In genomic region chr2:180432042-180432668, GRCm38 (mm10) we compare ENCODE assay signal across 7 mouse cellular contexts. TPM values are rescaled to one million over a fixed set of nuclear protein-coding genes. Genes with fewer than 3 reads are reported as not detected.
DNase-seq lines count a peak whose midpoint lies in the region; ATAC-seq and TF ChIP-seq lines count a peak whose summit lies in the region.

No protein-coding gene starts in this region.

- H3K4me3 ChIP-seq in forebrain, postnatal 0 days (ENCODE audit: low read depth, low read length): no peak overlapping the region
- H3K4me3 ChIP-seq in hindbrain, postnatal 0 days (ENCODE audit: low read length): no peak overlapping the region
- no peak overlapping the region for H3K4me3 ChIP-seq in small intestine, adult 2 months (ENCODE audit: low read depth, low read length)

- H3K4me2 ChIP-seq in forebrain, postnatal 0 days (ENCODE audit: low read depth): no peak overlapping the region
- H3K4me2 ChIP-seq in hindbrain, postnatal 0 days (ENCODE audit: low read depth, low read length): no peak overlapping the region

- H3K36me3 ChIP-seq in forebrain, postnatal 0 days (ENCODE audit: insufficient read depth): no peaks in the 10 kb centered on the region
- H3K36me3 ChIP-seq in hindbrain, postnatal 0 days (ENCODE audit: insufficient read depth, low read length): no peaks in the 10 kb centered on the region
- no peaks in the 10 kb centered on the region for H3K36me3 ChIP-seq in small intestine, adult 2 months (ENCODE audit: control insufficient read depth, insufficient read depth, low read length)

- peak; percentile 92 for TF ChIP-seq CTCF in forebrain, postnatal 0 days (IDR thresholded peaks at IDR 0.05; ENCODE audit: low read depth)
- TF ChIP-seq CTCF in hindbrain, postnatal 0 days (IDR thresholded peaks at IDR 0.05; ENCODE audit: low read depth): peak; percentile 94
- TF ChIP-seq CTCF in small intestine, adult 2 months (IDR thresholded peaks at IDR 0.05; ENCODE audit: extremely low read depth, insufficient read length, insufficient replicate concordance, low read depth, low read length): peak; percentile 84; the same call in 1 of the 2 replicates

- H3K27me3 ChIP-seq in forebrain, postnatal 0 days (ENCODE audit: insufficient read depth, low read length): no peaks in the 10 kb centered on the region
- no peaks in the 10 kb centered on the region for H3K27me3 ChIP-seq in hindbrain, postnatal 0 days (ENCODE audit: insufficient read depth, low read length)
- H3K27me3 ChIP-seq in small intestine, adult 2 months (ENCODE audit: control insufficient read depth, insufficient read depth, low read length): no peaks in the 10 kb centered on the region

- H3K9ac ChIP-seq in forebrain, postnatal 0 days: no peak overlapping the region
- H3K9ac ChIP-seq in hindbrain, postnatal 0 days (replicated peaks; ENCODE audit: low read length): no peak overlapping the region

- WGBS in forebrain, postnatal 0 days: 17% methylated on average over 10 of the region's 10 CpGs
- 20% methylated on average over 10 of the region's 10 CpGs for WGBS in hindbrain, postnatal 0 days
- WGBS in small intestine, adult 2 months: 25% methylated on average over 10 of the region's 10 CpGs

- H3K9me3 ChIP-seq in forebrain, postnatal 0 days (ENCODE audit: low read length): no peaks in the 10 kb centered on the region
- H3K9me3 ChIP-seq in hindbrain, postnatal 0 days (ENCODE audit: low read length): no peaks in the 10 kb centered on the region

- no peak for TF ChIP-seq POLR2A in small intestine, adult 2 months (IDR thresholded peaks at IDR 0.05; ENCODE audit: low read depth, low read length)

- peak; percentile 63 for ATAC-seq in forebrain, postnatal 0 days
- ATAC-seq in hindbrain, postnatal 0 days: peak; percentile 80

- DNase-seq in R1 (ENCODE audit: low read depth, low spot score): peak; percentile 87
- peak; percentile 60 for DNase-seq in cerebellum, adult 11 months
- DNase-seq in forebrain, postnatal 0 days: peak; percentile 87
- peak; percentile 90 for DNase-seq in hindbrain, postnatal 0 days (ENCODE audit: low spot score)
- DNase-seq in left cerebral cortex, adult 8-10 months (ENCODE audit: low spot score in 2 of 2): peak; percentile 28 to 76
- DNase-seq in mesoderm, embryonic 11.5 days (ENCODE audit: low read depth, low spot score): peak; percentile 88

- no peaks in the 10 kb centered on the region; the same call in 1 of the 2 replicates for H3K4me1 ChIP-seq in forebrain, postnatal 0 days (ENCODE audit: insufficient read depth)
- 0 out of 2 replicates have a peak, but pooled peaks cover 5% of the 10 kb centered on the region for H3K4me1 ChIP-seq in hindbrain, postnatal 0 days (ENCODE audit: insufficient read depth, low read length)
- H3K4me1 ChIP-seq in small intestine, adult 2 months (ENCODE audit: control insufficient read depth, insufficient read depth, insufficient read length, low read length): peaks cover 3% of the 10 kb centered on the region

- no peak overlapping the region for H3K27ac ChIP-seq in forebrain, postnatal 0 days (ENCODE audit: low read depth, low read length)
- no peak overlapping the region for H3K27ac ChIP-seq in hindbrain, postnatal 0 days
- H3K27ac ChIP-seq in small intestine, adult 2 months (ENCODE audit: insufficient read depth, low read depth, low read length): no peak overlapping the region

RNA-seq across cellular contexts. Expression of gene Slco4a1, which starts 23.9 kb away (rescaled TPM):
- total RNA-seq in forebrain, postnatal 0 days (2014; rRNA removed): 1.8 TPM in 2 replicates
- polyA plus RNA-seq in forebrain, postnatal 0 days (2015; fragmentation: Nextera tagmentation; extraction: Ambion mirVana): 1.3 and 1.6 TPM in 2 replicates
- 4.0 and 5.4 TPM in 2 replicates for total RNA-seq in hindbrain, postnatal 0 days (2014; rRNA removed)
- polyA plus RNA-seq in hindbrain, postnatal 0 days (2015; fragmentation: Nextera tagmentation; extraction: Ambion mirVana): 2.0 and 2.9 TPM in 2 replicates
- total RNA-seq in left cerebral cortex, adult 8-10 months (2022): 1 to 10 TPM; 1.8 to 3.6 (median 2.9) TPM
- polyA plus RNA-seq in small intestine, adult 2 months (2012; rRNA removed): 11.2 and 13.9 TPM in 2 replicates
